Mouse (Mus musculus) liver, embryonic 11.5 days (tissue): ENCODE results near the gene Tent5b. TPM values are rescaled to one million over a fixed set of nuclear protein-coding genes. Genes with fewer than 3 reads are reported as not detected.

Experiments
- ATAC-seq: fragments of 200-750 bp; cut with Nextera tagmentation; replicated peaks from 2 replicates; pipeline ENCODE4 v1.8.0; 2017; ENCODE audit warnings: moderate number of reproducible peaks, mild to moderate bottlenecking, moderate TSS enrichment, moderate library complexity; ENCODE audit not compliant: low FRiP score
- DNase-seq: peaks from one replicate; pipeline ENCODE4 v3.0.0-alpha.2; 2017; ENCODE audit warnings: low spot score
- H3K27ac ChIP-seq: fragments of 300-500 bp; sonication (generic); 2 replicates; pipeline ENCODE4 v1.5.1; 2014; ENCODE audit warnings: mild to moderate bottlenecking, low read depth, low read length, control low read depth
- H3K27me3 ChIP-seq: fragments of 300-500 bp; sonication (generic); replicated peaks from 2 replicates; pipeline ENCODE4 v1.6.1; 2014; ENCODE audit warnings: low read length, mixed read lengths; ENCODE audit not compliant: control insufficient read depth, insufficient read depth
- H3K36me3 ChIP-seq: fragments of 300-500 bp; sonication (generic); 2 replicates; pipeline ENCODE4 v1.6.1; 2014; ENCODE audit warnings: mild to moderate bottlenecking, low read length, moderate library complexity, mixed read lengths; ENCODE audit not compliant: control insufficient read depth, insufficient read depth
- H3K4me1 ChIP-seq: fragments of 300-500 bp; sonication (generic); replicated peaks from 2 replicates; pipeline ENCODE4 v1.6.1; 2014; ENCODE audit warnings: low read length, mixed read lengths; ENCODE audit not compliant: control insufficient read depth, insufficient read depth
- H3K4me2 ChIP-seq: fragments of 300-500 bp; sonication (generic); 2 replicates; pipeline ENCODE4 v1.6.1; 2014; ENCODE audit warnings: mild to moderate bottlenecking, control low read depth, moderate library complexity
- H3K4me3 ChIP-seq: fragments of 300-500 bp; sonication (generic); 2 replicates; pipeline ENCODE4 v1.5.1; 2014; ENCODE audit warnings: low read depth, low read length, control low read depth
- H3K9ac ChIP-seq: fragments of 300-500 bp; sonication (generic); 2 replicates; pipeline ENCODE4 v1.6.1; 2014; ENCODE audit warnings: low read depth, low read length, control low read depth
- H3K9me3 ChIP-seq: fragments of 300-500 bp; sonication (generic); 2 replicates; pipeline ENCODE4 v1.6.1; 2016; ENCODE audit warnings: low read length, inconsistent platforms, mixed read lengths; ENCODE audit not compliant: control insufficient read depth
- WGBS: fragments of 180-500 bp; shearing (Covaris S2); extraction: QIAGEN DNeasy Blood & Tissue Kit; methylation state at CpG from one replicate; pipeline ENCODE4 v1.1.7; 2014; 5-methylcytosine and 5-hydroxymethylcytosine counted together
- polyA plus RNA-seq: library from polyadenylated mRNA; unstranded; fragments of >200 nt; fragmentation: Nextera tagmentation; extraction: Ambion mirVana; gene quantifications from 2 replicates; pipeline ENCODE4 v1.2.1, GENCODE M21; 2014

Gene Tent5b
- polyA plus RNA-seq, 1 experiment from 2014 or later: not detected

GRCm38 (mm10) chr4:133445727-133446126 lies 34.2 kb upstream of the Tent5b start:
- Histone ChIP-seq H3K9ac (no peak overlapping the region), H3K27ac (no peak overlapping the region), H3K4me3 (no peak overlapping the region), H3K36me3 (no peaks in the 10 kb centered on the region), H3K4me2 (no peak overlapping the region), H3K27me3 (peaks cover 14% of the 10 kb centered on the region), H3K4me1 (peaks cover 5% of the 10 kb centered on the region), H3K9me3 (no peaks in the 10 kb centered on the region)
- ATAC-seq (no peak), DNase-seq (no peak)
- 74% methylated on average over 5 of the region's 5 CpGs for WGBS

GRCm38 (mm10) chr4:133447366-133447765 lies 32.6 kb upstream of the Tent5b start:
- no peak for DNase-seq
- H3K4me1 ChIP-seq: 0 out of 2 replicates have a peak, but pooled peaks cover 2% of the 10 kb centered on the region
- H3K9ac ChIP-seq: no peak overlapping the region
- ATAC-seq: no peak
- H3K9me3 ChIP-seq: no peaks in the 10 kb centered on the region
- no peak overlapping the region for H3K4me3 ChIP-seq
- WGBS: 52% methylated on average over 5 of the region's 5 CpGs
- peaks cover 14% of the 10 kb centered on the region for H3K27me3 ChIP-seq
- H3K4me2 ChIP-seq: no peak overlapping the region
- H3K36me3 ChIP-seq: no peaks in the 10 kb centered on the region
- no peak overlapping the region for H3K27ac ChIP-seq

GRCm38 (mm10) chr4:133447967-133448366 lies 32.0 kb upstream of the Tent5b start:
- Histone ChIP-seq H3K4me1 (0 out of 2 replicates have a peak, but pooled peaks cover 2% of the 10 kb centered on the region), H3K9me3 (no peaks in the 10 kb centered on the region), H3K9ac (no peak overlapping the region), H3K4me2 (no peak overlapping the region), H3K36me3 (no peaks in the 10 kb centered on the region), H3K27me3 (peaks cover 14% of the 10 kb centered on the region), H3K4me3 (no peak overlapping the region), H3K27ac (no peak overlapping the region)
- DNase-seq: no peak
- ATAC-seq: no peak
- 75% methylated on average over 11 of the region's 11 CpGs for WGBS

GRCm38 (mm10) chr4:133448708-133449388 lies 31.1 kb upstream of the Tent5b start:
- no peak overlapping the region for H3K9ac ChIP-seq
- peaks cover 11% of the 10 kb centered on the region for H3K27me3 ChIP-seq
- H3K27ac ChIP-seq: no peak overlapping the region
- no peaks in the 10 kb centered on the region for H3K36me3 ChIP-seq
- 0 out of 2 replicates have a peak, but pooled peaks cover 2% of the 10 kb centered on the region for H3K4me1 ChIP-seq
- H3K9me3 ChIP-seq: no peaks in the 10 kb centered on the region
- no peak overlapping the region for H3K4me2 ChIP-seq
- DNase-seq: no peak
- 61% methylated on average over 8 of the region's 8 CpGs for WGBS
- H3K4me3 ChIP-seq: no peak overlapping the region
- no peak for ATAC-seq

GRCm38 (mm10) chr4:133449726-133450125 lies 30.2 kb upstream of the Tent5b start:
- H3K4me1 ChIP-seq: 0 out of 2 replicates have a peak, but pooled peaks cover 2% of the 10 kb centered on the region
- no peaks in the 10 kb centered on the region for H3K36me3 ChIP-seq
- no peak overlapping the region for H3K9ac ChIP-seq
- no peak overlapping the region for H3K4me2 ChIP-seq
- ATAC-seq: no peak
- WGBS: 19% methylated on average over 13 of the region's 13 CpGs
- no peaks in the 10 kb centered on the region for H3K9me3 ChIP-seq
- no peak overlapping the region for H3K27ac ChIP-seq
- H3K27me3 ChIP-seq: peaks cover 11% of the 10 kb centered on the region
- DNase-seq: no peak
- no peak overlapping the region for H3K4me3 ChIP-seq

- DNase-seq (peak; percentile 83), ATAC-seq (no peak)
- H3K9ac ChIP-seq: no peak overlapping the region
- no peak overlapping the region for H3K4me2 ChIP-seq
- no peak overlapping the region for H3K27ac ChIP-seq
- no peaks in the 10 kb centered on the region for H3K36me3 ChIP-seq
- H3K4me1 ChIP-seq: 0 out of 2 replicates have a peak, but pooled peaks cover 2% of the 10 kb centered on the region
- H3K4me3 ChIP-seq: no peak overlapping the region
- WGBS: 6% methylated on average over 10 of the region's 10 CpGs
- H3K9me3 ChIP-seq: no peaks in the 10 kb centered on the region
- H3K27me3 ChIP-seq: peaks cover 11% of the 10 kb centered on the region
Measured at GRCm38 (mm10) chr4:133451536-133451935, 28.4 kb upstream of the Tent5b start.

- no peak for ATAC-seq
- WGBS: 58% methylated on average over 7 of the region's 7 CpGs
- H3K4me2 ChIP-seq: no peak overlapping the region
- no peak overlapping the region for H3K4me3 ChIP-seq
- H3K27me3 ChIP-seq: peaks cover 11% of the 10 kb centered on the region
- H3K9me3 ChIP-seq: no peaks in the 10 kb centered on the region
- DNase-seq: no peak
- no peak overlapping the region for H3K27ac ChIP-seq
- H3K36me3 ChIP-seq: no peaks in the 10 kb centered on the region
- no peak overlapping the region for H3K9ac ChIP-seq
- 0 out of 2 replicates have a peak, but pooled peaks cover 5% of the 10 kb centered on the region for H3K4me1 ChIP-seq
Measured at GRCm38 (mm10) chr4:133452433-133452832, 27.5 kb upstream of the Tent5b start.

- Histone ChIP-seq H3K27ac (no peak overlapping the region), H3K4me2 (no peak overlapping the region), H3K27me3 (no peaks in the 10 kb centered on the region), H3K9ac (no peak overlapping the region), H3K36me3 (no peaks in the 10 kb centered on the region), H3K4me3 (no peak overlapping the region), H3K9me3 (no peaks in the 10 kb centered on the region), H3K4me1 (peaks cover 7% of the 10 kb centered on the region)
- ATAC-seq (no peak), DNase-seq (no peak)
- 54% methylated on average over 3 of the region's 3 CpGs for WGBS
Measured at GRCm38 (mm10) chr4:133458044-133458443, 21.9 kb upstream of the Tent5b start.

- Histone ChIP-seq H3K4me1 (peaks cover 9% of the 10 kb centered on the region), H3K4me3 (no peak overlapping the region), H3K9ac (no peak overlapping the region), H3K27me3 (no peaks in the 10 kb centered on the region), H3K36me3 (no peaks in the 10 kb centered on the region), H3K4me2 (no peak overlapping the region), H3K27ac (no peak overlapping the region), H3K9me3 (no peaks in the 10 kb centered on the region)
- 76% methylated on average over 1 of the region's 1 CpGs for WGBS
- DNase-seq: no peak
- ATAC-seq: no peak
Measured at GRCm38 (mm10) chr4:133460006-133460405, 19.9 kb upstream of the Tent5b start.
